Mouse (Mus musculus): ENCODE measurements around the gene Exog. TPM values are rescaled to one million over a fixed set of nuclear protein-coding genes. Genes with fewer than 3 reads are reported as not detected.
A peak's percentile ranks its signal among the peaks of the same experiment; 100 is the strongest.

Gene Exog
- total RNA-seq, 2 experiments from 2014 or later: 24.7 to 25.6 TPM

DNA sequence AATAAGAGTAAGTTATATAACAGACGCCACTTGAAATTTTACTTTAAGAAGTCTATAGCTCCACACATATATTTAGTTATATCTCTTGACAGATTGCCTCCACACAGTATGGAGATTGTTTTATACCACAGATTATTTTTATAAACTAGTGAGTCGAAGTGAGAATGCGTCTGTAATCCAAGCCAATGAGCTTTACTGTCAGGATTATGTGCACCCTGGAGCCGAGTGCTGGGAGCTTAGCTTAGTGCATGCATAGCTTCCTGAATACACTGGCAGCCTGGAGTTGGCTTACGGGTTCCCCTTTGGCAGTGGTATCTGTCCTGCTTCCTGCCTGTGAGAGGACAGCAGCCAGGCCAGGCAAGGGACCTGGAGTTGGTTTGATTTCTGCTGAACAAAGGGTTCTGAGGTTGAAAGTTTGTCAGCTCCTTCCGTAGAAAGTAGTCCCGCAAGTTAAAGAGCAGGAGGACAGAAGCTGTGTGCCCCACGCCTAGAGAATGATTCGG, 6.2 kb upstream of the Exog start:
- intact Hi-C loops (cut with DNase I): loop anchor here (5.0 to 10.0 kb wide), 2 partner anchors 36 to 184 kb away; partner anchors contain the start of gene Acvr2b
- DNase-seq (ENCODE audit: low spot score in 2 of 2): peak in 1 of 2 experiments; percentile 66

DNA sequence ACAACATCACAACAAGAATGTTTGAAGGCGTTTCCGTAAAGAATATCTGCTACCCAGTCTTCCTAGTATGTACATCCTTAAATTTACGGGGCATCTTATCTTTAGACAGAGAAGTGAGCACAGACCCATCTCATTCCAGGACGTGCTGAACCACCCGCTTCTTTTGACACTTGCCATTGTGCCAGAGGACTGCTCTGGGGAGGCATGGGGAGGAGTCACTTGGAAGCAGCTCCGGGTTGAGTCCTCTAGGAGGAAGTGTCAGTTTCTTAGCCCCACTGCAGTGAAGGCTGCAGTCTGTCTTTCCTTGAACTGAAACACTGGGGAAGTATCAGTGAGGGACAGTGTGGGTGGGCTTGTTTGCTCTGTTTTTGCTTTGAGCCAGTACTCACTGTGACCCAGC, 994 bp downstream of the Exog start:
- intact Hi-C loops (cut with DNase I): no loop called here
- no peak for DNase-seq (ENCODE audit: low spot score in 2 of 2)

- intact Hi-C loops (cut with DNase I): no loop called here
- DNase-seq (ENCODE audit: low spot score in 2 of 2): no peak
Measured at GRCm38 (mm10) chr9:119455967-119456366, 11.2 kb downstream of the Exog start.

DNA sequence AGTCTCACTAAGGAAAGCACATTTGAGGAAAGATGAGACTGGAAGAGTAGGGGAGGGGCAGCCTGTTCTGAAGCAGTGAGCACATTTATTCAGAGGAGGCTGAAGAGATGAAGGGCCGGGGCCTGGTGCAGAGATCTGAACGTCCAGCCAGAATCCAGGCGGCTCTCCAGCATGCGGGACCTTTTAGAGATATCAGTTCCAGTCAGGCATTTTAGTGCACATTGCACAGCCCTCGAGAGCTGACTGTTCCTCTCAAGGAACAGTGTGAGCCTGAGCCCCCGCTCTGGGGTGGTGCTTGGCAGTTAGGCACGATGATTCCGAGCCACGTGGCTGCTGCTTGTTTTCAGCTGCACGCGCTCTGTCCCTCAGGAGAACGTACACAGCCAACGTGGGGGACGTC, 12.4 kb downstream of the Exog start:
- DNase-seq (ENCODE audit: low spot score in 2 of 2): no peak
- intact Hi-C loops (cut with DNase I): no loop called here

DNA sequence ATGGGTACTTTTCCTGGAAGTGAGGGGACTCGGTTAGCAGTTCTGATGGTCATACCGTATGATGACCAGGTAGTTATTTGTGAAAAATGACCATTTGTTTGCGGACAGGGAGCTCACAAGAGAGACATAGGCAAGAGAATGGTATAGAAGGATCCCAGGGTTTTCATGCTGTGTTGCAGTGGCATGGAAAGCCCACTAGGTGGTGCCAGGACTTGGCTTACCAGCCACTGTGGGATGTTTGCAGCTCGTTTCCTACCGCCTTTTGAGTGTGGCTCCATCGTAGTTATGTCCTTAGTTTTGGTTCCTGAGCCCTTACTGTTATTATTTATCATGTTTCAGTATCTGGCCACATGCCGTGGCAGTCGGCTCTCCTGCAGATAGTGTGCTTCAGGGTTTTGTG, 15.7 kb downstream of the Exog start:
- intact Hi-C loops (cut with DNase I): loop anchor here (1.0 to 2.0 kb wide), 3 partner anchors 120 to 428 kb away; no protein-coding TSS in a partner anchor
- DNase-seq (ENCODE audit: low spot score in 2 of 2): peak; percentile 78 to 85

DNA sequence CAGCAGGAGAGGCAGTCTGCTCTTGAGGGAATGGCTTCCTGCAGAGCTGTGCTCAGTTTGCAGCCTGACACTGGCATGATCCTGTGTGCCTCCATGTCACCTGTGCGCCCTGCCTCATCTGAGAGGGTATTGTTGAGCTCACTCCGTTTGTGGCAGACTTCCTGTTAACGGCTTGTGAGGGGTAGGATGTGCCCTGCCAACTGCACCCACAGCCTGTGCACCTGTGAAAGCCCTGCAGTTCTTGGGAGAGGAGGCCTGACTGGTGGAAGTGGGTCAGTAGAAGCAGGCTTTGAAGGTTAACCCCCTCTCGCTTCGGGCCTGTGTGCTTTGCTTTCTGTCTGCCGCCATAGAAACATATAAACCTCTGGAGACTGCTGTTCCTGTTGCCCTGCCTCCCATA, 20.3 kb downstream of the Exog start:
- intact Hi-C loops (cut with DNase I): no loop called here

GRCm38 (mm10) chr9:119465595-119465994, 20.9 kb downstream of the Exog start:
- peak; percentile 24 to 25 for DNase-seq (ENCODE audit: low spot score in 2 of 2)
- intact Hi-C loops (cut with DNase I): no loop called here

More for the DNA sequence above, 20.3 kb downstream of the Exog start:
- no peak for DNase-seq (ENCODE audit: low spot score in 2 of 2)

DNA sequence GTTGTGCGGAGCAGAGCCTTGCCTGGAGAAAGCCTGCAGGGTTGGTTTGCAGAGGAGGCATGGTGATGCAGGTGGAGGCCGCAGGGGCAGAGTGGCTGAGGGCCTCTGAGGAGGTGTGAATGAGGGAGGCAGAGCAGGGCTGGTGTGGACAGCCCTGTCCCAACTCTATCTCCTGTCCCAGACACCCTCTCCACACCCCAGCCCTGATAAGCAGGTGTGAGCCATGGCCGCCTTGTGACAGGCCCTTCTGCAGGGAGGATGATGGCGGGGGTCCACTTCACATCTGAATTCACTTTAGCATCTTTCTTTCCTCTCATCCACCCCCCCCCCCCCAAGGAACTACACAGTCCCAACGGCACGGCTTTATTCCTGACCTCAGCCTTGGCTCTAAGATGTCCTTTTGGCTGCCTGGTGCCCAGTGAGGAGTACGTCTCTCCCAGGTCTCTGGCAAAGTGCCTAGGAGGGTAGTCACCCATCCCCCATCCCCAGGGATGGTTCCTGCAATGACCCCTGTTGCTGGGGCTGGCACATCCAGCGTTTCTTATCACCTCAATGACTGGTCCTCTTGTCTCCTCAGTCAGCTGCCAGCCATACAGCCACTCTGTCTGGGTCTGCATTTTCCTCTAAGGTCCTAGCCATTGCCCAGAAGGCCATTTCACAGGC, 25.1 kb downstream of the Exog start:
- intact Hi-C loops (cut with DNase I): no loop called here
- DNase-seq (ENCODE audit: low spot score in 2 of 2): no peak

- no peak for DNase-seq (ENCODE audit: low spot score in 2 of 2)
- intact Hi-C loops (cut with DNase I): no loop called here
Measured at GRCm38 (mm10) chr9:119472412-119472918, 27.7 kb downstream of the Exog start.

- DNase-seq (ENCODE audit: low spot score in 2 of 2): no peak
- intact Hi-C loops (cut with DNase I): no loop called here
Measured at GRCm38 (mm10) chr9:119473011-119473410, 28.3 kb downstream of the Exog start.

DNA sequence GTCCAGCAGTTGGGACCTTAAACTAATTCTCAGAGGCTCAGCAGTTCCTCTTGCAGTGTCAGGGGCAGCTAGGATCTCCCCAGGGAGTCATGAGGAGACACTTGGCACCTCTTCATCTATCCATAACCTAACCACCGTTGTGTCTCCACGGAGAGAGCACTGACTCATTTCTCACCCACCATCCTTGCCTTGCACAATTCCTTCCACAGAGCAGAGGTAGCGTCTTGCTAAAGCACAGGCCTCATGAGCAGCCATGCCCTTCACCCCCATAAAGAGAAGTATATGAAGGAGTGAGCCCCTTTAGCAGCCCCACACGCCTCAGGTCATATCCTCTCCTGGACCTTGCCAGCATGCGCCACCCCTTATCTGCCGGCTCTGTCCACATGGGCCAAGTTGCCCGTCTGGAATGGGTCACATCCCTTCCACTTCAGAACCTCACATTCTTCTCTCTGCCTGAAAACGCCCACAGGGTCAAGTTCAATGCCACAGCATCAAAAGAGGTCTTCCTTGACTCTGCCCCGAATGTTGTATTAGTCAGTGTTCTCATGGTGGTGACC, 28.9 kb downstream of the Exog start:
- peak in 1 of 2 experiments; percentile 38 for DNase-seq (ENCODE audit: low spot score in 2 of 2)
- intact Hi-C loops (cut with DNase I): no loop called here

GRCm38 (mm10) chr9:119474717-119475611, 30.2 kb downstream of the Exog start:
- intact Hi-C loops (cut with DNase I): no loop called here
- DNase-seq (ENCODE audit: low spot score in 2 of 2): no peak

- no peak for DNase-seq (ENCODE audit: low spot score in 2 of 2)
- intact Hi-C loops (cut with DNase I): no loop called here
Measured at GRCm38 (mm10) chr9:119477754-119478153, 33.0 kb downstream of the Exog start.

GRCm38 (mm10) chr9:119478345-119478744, 33.6 kb downstream of the Exog start:
- no peak for DNase-seq (ENCODE audit: low spot score in 2 of 2)
- intact Hi-C loops (cut with DNase I): no loop called here

DNA sequence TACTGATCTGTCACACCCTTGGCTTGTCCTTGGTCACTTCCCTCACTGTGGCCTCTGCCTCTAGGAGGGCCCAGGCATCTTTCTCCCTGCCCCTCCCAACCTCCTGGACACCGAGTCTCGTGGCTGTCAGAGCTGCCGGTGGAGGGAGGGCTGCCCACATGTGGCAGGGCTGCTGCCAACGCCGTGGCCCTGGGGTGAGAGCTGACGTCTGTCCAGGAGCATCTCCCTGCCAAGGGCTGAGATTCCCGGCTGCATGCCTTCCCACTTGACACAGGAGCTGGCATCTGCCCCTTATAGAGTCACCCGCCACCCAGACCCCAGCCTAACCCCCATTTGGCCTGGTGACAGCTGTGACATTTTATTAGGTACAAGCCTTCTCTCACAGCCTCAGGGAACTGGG, 34.6 kb downstream of the Exog start:
- intact Hi-C loops (cut with DNase I): no loop called here

DNA sequence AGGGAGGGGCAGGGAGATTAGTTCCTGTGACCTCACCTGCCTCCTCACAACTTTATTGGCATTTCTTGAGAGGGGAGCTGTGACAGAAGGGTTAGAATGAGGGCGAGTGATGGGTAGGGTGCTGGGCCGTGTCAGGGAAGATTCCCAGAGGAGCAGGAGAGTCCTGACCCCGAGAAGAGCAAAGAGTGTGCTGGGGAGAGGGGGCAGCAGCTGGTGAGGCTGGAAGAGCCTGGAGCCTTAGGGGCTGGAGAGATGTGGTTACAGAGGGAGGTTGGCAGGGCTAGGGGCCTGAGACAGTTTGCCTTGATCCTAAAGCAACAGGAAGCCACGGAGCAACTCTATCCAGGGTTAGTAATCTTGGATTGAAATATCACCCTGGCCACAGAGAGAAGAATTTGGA, 36.9 kb downstream of the Exog start:
- no peak for DNase-seq (ENCODE audit: low spot score in 2 of 2)
- intact Hi-C loops (cut with DNase I): no loop called here

More for the DNA sequence above, 34.6 kb downstream of the Exog start:
- no peak for DNase-seq (ENCODE audit: low spot score in 2 of 2)

- no peak for DNase-seq (ENCODE audit: low spot score in 2 of 2)
- intact Hi-C loops (cut with DNase I): no loop called here
Measured at GRCm38 (mm10) chr9:119483554-119484353, 39.0 kb downstream of the Exog start.

DNA sequence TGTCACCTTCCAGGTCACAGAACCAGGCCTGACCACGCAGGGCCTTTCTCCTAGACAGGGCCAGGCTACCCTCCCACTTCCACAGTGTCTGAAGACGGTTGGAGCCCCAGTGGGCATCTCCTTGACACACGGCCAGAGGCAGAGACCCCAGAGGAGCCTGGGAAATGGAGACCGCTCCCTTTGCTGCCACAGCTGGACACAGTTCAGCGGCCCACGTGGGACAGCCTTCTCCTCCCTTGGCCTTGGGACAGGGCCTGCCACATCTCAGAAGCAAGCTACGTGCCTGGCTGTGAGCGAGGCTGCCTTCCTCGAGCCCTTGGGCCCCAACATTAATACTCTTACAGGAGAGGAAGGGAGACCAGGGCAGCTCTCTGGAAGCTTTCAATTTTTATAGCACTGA, 39.7 kb downstream of the Exog start:
- DNase-seq (ENCODE audit: low spot score in 2 of 2): no peak

DNA sequence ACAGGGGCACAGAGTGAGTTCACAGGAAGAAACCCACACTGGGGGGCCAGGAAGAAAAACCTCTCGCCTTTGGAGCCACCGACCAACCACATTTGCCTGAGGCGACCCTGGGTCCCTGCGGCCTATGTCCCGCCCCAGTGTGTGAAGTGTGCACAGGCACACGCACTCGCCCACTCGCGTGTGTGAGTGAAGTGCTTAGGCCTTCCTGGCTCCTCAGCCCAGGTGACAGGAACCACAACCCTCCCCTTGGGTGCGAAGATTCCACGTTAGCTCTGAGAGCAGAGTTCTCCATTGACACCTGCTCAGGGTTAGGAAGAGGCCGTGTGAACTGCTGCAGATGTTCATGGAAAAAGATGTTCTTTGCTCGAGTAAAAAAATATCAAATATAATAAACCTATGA, 40.1 kb downstream of the Exog start:
- intact Hi-C loops (cut with DNase I): no loop called here
- no peak for DNase-seq (ENCODE audit: low spot score in 2 of 2)

More for the DNA sequence above, 39.7 kb downstream of the Exog start:
- intact Hi-C loops (cut with DNase I): no loop called here
